Mouse (Mus musculus): ENCODE results near the gene Tbl1xr1.

Tbl1xr1 gene

GRCm38 (mm10) chr3:22089825-22090224 is 13.4 kb downstream of the Tbl1xr1 start:
- DNase-seq (ENCODE audit: low spot score in 2 of 2): no peak

DNA sequence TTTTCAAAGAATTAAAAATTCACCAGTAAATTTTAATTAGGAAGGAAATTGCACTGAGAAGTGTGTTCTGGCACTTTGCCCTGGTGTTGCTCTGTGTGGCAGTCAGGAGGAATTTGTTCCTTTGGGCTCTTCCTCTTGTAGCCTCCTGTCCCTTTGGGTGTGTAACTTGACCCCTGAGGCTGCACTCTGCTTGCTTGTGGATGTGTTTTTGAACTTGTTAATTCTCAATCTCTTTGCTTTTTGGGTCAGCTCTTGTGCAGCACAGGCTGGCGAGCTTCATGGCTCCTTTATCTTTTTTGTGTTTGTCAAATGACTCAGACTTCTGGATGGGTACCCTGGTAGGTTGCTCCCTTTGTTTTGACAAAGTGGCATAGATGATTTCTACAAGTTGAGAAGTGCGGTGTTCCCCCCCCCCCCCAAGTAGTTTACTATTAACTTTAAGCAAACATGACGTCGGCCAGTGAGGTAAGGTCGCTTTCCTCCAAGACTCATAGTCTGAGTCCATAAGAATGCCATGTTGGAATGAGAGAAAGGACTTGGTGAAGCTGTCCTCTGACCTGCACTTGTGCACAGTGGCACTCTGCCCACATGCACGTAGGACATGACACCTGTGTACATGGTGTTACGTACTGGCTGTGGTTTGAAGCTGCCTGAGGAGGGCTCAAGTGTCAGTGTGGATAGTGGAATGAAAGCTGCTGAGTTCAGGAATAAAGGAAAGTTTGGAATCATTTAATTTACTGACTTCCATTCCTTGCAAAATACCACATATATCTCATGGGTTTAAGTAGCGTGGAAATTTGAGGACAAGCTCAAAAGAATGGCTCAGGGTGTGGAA is 14.2 kb downstream of the Tbl1xr1 start:
- no peak for DNase-seq (ENCODE audit: low spot score in 2 of 2)

DNA sequence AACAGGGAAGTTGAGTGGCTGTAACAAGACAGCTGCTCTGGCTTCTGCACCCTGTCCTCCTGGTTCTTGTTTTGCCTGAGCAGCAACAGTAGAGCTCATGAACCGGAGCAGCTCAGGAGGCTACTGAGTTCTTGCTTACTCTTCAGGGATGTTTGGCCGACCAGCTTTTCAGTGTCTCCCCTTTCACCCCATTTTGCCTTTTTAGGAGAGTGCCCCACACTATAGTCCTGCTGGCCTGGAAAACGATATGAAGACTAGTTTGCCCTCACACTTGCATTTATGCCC is 14.8 kb downstream of the Tbl1xr1 start:
- no peak for DNase-seq (ENCODE audit: low spot score in 2 of 2)

- DNase-seq (ENCODE audit: low spot score in 2 of 2): no peak
Observed at GRCm38 (mm10) chr3:22091681-22092080, 15.2 kb downstream of the Tbl1xr1 start.

- no peak for DNase-seq (ENCODE audit: low spot score in 2 of 2)
Observed at GRCm38 (mm10) chr3:22092784-22093183, 16.3 kb downstream of the Tbl1xr1 start.

DNA sequence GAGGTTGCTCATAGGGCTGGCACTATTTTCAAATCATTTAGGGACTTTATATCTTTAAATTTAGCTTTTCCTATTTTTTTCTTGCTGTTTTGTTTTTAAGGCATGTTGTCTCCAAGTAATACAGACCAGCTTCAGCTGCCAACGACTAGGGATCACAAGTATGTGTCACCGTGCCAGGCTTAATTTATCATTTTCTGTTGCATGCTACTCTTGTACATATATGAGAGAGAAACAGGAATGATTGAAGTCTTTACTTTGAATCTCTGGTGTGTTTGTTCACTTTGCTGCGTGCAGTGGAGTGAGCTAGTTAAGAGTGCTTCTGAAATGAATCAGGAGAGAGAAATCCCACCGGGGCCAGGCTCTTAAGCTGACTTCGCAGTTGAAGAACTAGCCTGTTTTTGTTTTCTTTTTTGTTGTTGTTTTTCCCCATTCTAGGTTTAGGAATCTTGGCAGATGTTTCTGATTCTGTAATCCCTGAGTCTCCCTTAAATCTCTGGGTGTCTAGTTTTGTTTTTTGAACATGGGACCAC is 27.6 kb downstream of the Tbl1xr1 start:
- no peak for DNase-seq (ENCODE audit: low spot score in 2 of 2)

GRCm38 (mm10) chr3:22105471-22105870 is 29.0 kb downstream of the Tbl1xr1 start:
- DNase-seq (ENCODE audit: low spot score in 2 of 2): no peak

DNA sequence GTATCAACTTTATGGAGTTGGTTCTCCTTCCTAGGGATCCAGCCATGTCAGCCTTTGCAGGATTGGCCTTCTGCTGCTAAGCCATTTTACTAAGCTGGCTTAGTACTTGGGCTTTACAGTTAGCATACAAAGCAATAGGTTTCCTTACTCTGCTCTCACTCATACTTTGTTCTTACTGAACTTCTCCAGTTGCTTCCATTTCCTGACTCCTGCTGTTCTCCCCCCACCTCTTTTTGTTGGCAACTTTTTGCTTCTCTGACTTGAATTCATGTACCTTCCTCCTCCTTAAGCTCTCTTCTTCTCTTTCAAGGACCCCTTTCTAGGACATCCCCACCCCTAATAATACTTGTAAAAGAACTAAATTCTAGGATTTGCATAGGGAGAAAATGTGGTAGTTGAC is 31.6 kb downstream of the Tbl1xr1 start:
- no peak for DNase-seq (ENCODE audit: low spot score in 2 of 2)

- no peak for DNase-seq (ENCODE audit: low spot score in 2 of 2)
Observed at GRCm38 (mm10) chr3:22109651-22110050, 33.2 kb downstream of the Tbl1xr1 start.

DNA sequence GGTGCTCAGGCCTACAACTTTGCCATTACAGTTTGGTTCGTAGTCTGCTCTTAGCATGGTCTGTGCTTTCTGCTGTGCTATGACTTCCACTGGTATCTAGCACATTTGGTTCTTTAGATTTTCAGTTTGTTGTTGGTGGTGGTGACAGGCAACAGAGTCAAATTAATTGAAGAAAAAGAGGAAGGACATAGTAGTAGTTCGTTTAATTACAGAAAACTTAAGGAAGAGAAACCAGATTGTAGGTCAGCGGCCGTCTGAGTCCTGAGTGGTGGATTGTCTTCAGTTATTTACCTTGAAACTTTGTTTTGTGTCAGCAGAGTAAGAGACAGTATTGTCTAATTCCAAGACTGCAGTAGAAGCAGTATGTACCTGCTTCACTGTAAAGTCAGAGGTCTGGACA is 37.3 kb downstream of the Tbl1xr1 start:
- DNase-seq (ENCODE audit: low spot score in 2 of 2): no peak

GRCm38 (mm10) chr3:22115221-22115620 is 38.8 kb downstream of the Tbl1xr1 start:
- no peak for DNase-seq (ENCODE audit: low spot score in 2 of 2)

- no peak for DNase-seq (ENCODE audit: low spot score in 2 of 2)
Observed at GRCm38 (mm10) chr3:22115678-22116077, 39.2 kb downstream of the Tbl1xr1 start.

DNA sequence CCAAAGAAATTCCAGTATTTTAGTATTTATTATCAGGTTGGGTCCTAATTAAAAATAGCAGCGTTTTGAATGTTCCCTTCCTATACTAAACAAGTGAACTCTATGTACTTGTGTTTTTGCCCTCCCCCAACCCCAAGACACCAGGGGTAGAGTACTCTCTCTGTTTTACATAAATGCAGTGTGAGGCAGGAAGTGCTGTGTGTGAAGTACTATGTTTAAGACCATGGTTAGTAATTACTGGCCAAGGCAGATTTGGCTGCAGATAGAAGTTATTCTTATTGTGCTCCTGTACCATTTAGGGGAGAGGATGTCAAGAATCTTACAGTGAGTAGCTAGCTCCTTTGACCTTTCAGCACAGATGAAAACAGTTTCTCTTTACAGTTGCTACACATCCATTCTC is 39.7 kb downstream of the Tbl1xr1 start:
- DNase-seq (ENCODE audit: low spot score in 2 of 2): no peak

- DNase-seq (ENCODE audit: low spot score in 2 of 2): no peak
Observed at GRCm38 (mm10) chr3:22121741-22122140, 45.3 kb downstream of the Tbl1xr1 start.

DNA sequence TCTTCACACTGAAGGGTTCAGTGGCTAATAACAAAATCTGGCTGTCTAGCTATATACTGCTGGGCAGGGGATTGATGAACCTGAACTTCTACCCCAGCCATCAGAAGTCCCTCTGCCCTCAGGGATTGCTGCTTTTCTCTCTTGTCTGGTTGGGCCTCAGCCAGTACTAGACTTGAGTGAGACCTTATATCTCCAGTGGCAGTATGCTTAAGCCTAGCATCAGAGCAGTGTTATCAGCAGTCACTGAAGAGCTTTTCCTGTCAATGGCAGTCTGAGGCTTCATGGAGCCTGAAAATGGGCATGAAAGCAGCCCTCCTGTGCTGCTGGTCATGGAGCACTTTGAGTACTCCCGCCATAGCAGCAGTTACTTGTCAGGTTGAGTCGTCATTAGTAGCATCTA is 46.7 kb downstream of the Tbl1xr1 start:
- DNase-seq (ENCODE audit: low spot score in 2 of 2): no peak

GRCm38 (mm10) chr3:22126251-22126826 is 49.9 kb downstream of the Tbl1xr1 start:
- DNase-seq (ENCODE audit: low spot score in 2 of 2): no peak

DNA sequence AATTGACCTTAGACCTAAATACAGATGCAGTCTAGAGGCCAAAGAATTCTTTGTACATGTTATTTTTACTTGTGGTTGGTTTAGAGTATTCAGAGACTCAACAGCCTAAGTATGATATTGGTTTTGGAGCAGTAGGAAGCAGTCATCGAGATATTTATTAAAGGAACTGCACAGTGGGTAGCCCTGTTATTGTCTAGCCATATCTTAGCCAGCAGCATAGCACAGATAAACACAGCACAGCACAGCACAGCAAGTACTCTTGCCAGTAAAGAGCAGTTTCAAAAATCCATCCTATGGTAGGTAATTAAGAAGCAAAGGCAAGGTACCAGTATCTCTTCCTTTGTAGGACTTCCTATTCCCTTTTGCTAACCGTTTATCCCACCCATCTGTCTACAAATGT is 54.8 kb downstream of the Tbl1xr1 start:
- no peak for DNase-seq (ENCODE audit: low spot score in 2 of 2)

DNA sequence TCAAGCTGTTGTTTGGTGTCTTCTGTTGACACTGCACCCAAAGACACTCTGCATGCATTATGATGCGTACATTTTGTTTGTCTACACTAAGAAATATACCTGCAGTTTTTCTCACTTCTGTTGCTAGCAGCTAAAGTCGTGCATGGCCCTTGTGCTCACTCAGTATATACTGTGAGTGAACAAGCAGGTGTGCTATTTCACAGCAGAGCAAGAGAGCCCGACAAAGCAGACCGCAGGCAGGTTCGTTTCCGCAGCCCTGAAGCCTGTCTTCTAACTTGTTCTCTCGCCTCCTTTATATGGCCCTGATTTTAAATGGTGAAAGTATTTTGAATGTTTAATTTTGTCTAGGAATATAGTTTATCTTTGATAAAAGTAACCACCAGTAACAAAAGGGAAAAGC is 57.2 kb downstream of the Tbl1xr1 start:
- DNase-seq (ENCODE audit: low spot score in 2 of 2): no peak

DNA sequence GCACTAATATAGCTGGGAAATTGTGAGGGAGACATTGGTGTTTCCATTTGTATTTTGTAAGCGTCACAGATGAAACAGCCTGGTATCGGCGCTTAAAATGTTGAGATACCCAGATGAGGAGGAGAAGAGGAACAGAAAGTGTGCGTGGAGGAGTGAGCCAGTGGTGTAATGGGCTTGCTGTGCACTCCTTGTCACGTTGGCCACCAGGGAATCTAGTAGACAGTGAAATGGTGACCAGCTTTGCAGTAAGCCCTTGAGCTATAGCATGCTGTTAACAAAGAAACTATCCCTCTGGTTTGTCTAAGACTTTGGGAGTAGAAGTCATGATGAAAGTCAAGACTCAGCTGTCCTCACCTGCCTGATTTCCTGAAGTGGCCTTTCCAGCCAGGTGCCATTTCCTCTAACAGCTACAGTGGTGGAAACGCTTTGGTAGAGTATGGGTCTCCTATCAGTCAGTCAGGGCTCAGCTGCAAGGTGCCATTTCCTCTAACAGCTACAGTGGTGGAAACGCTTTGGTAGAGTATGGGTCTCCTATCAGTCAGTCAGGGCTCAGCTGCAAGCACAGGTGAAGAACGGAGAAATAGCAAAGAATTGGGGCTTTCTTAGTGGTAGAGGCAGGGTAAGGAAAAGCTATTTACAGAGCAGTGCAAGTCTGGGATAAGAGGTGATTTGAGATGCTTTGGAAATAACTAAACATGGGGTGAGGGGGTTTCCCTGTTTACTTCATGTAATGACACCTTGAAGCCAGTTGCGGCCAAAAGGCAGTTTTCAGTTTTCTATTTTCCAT is 61.5 kb downstream of the Tbl1xr1 start:
- DNase-seq (ENCODE audit: low spot score in 2 of 2): no peak

GRCm38 (mm10) chr3:22138580-22139099 is 62.2 kb downstream of the Tbl1xr1 start:
- DNase-seq (ENCODE audit: low spot score in 2 of 2): no peak

DNA sequence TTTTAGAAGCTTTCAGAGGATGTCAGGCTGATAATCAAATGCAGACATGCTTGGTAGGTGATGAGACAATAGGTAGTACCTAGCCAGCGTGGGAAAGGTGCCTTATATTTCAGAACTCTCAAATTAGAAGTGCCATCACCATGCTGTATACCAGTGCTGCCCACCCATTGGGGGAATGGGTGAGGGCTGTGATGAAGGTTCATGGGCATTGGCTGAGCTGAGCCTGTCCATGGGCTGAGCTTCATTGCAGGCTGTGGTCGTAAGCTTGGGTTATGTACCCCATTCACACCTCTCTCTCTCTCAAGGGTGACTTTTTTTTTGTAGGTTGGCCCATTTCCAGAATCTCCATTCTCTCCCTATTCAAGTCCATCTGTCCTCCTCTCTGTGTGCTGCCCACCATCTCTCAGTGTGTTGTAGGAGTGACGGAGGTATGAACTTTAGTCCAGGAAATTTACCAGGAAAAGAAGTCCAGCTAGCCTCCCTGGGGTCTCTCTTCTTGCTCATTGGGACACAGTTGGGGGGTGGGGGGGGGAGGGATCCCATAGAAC is 63.7 kb downstream of the Tbl1xr1 start:
- no peak for DNase-seq (ENCODE audit: low spot score in 2 of 2)

Data from frontal cortex, postnatal 25 days (tissue).